Mouse (Mus musculus) kidney, adult 2 months (tissue): Measurements from ENCODE around the gene Rtbdn. TPM values are rescaled to one million over a fixed set of nuclear protein-coding genes. Genes with fewer than 3 reads are reported as not detected.
A peak's percentile ranks its signal among the peaks of the same experiment; 100 is the strongest.

Experiments used
- DNase-seq: peaks from one replicate; pipeline ENCODE4 v3.0.0; 2021
- H3K27ac ChIP-seq: fragments of 200-500 bp; 2 replicates; pipeline ENCODE4 v1.5.1; 2012; ENCODE audit warnings: low read depth, low read length, control low read depth, inconsistent platforms; ENCODE audit not compliant: insufficient read depth
- H3K27me3 ChIP-seq: fragments of 200-500 bp; replicated peaks from 2 replicates; pipeline ENCODE4 v1.6.1; 2012; ENCODE audit warnings: mild to moderate bottlenecking, moderate library complexity, low read length, inconsistent platforms; ENCODE audit not compliant: control insufficient read depth, insufficient read depth
- H3K36me3 ChIP-seq: fragments of 200-500 bp; 2 replicates; pipeline ENCODE4 v1.6.1; 2012; ENCODE audit warnings: mild to moderate bottlenecking, moderate library complexity, low read length, inconsistent platforms; ENCODE audit not compliant: control insufficient read depth, insufficient read depth
- H3K4me1 ChIP-seq: fragments of 200-500 bp; 2 replicates; pipeline ENCODE4 v1.6.1; 2011; ENCODE audit warnings: low read length; ENCODE audit not compliant: control insufficient read depth, insufficient read depth
- H3K4me3 ChIP-seq: fragments of 200-500 bp; 2 replicates; pipeline ENCODE4 v1.5.1; 2011; ENCODE audit warnings: mild to moderate bottlenecking, low read depth, low read length, control low read depth; ENCODE audit not compliant: insufficient read depth
- CTCF ChIP-seq: fragments of 200-500 bp; conservative IDR thresholded peaks from 2 replicates; pipeline ENCODE4 v1.5.1; 2011; ENCODE audit warnings: low read depth, mild to moderate bottlenecking, control low read depth, low read length, moderate library complexity, mixed read lengths; ENCODE audit not compliant: insufficient read depth, insufficient read length
- POLR2A ChIP-seq: fragments of 200-500 bp; IDR thresholded peaks from one replicate; pipeline ENCODE4 v1.6.1; 2011; ENCODE audit warnings: low read depth, low read length, control low read depth
- WGBS: fragments of 180-500 bp; shearing (Covaris S2); methylation state at CpG from one replicate; pipeline ENCODE4 v1.1.7; 2018; 5-methylcytosine and 5-hydroxymethylcytosine counted together
- polyA plus RNA-seq: library from polyadenylated mRNA; depleted of rRNA; stranded (reverse); fragments of >200 nt; gene quantifications from 2 replicates; pipeline ENCODE4 v1.2.3, GENCODE M21; 2012; rRNA removed

Rtbdn gene
- polyA plus RNA-seq, result not detected in 2 replicates

GRCm38 (mm10) chr8:84946528-84947240, at the start of gene Rtbdn:
Gene Rtbdn, plus strand, starts transcription at chr8:84946991.
- Histone ChIP-seq H3K27ac (no peak within 1 kb of the TSS), H3K36me3 (no peaks in the 10 kb centered on the region), H3K4me1 (no peaks in the 10 kb centered on the region), H3K27me3 (peaks cover 4% of the 10 kb centered on the region), H3K4me3 (no peak within 1 kb of the TSS)
- 12% methylated on average over 17 of the region's 17 CpGs for WGBS
- TF ChIP-seq POLR2A (no peak), CTCF (0 out of 2 replicates have a peak, but pooled peaks have one; percentile 0)
- DNase-seq, result no peak

- no peak for TF ChIP-seq CTCF
- no peak for TF ChIP-seq POLR2A
- Histone ChIP-seq H3K4me3 (no peak overlapping the region), H3K36me3 (no peaks in the 10 kb centered on the region), H3K27me3 (no peaks in the 10 kb centered on the region), H3K4me1 (no peaks in the 10 kb centered on the region; the same call in 1 of the 2 replicates), H3K27ac (no peak overlapping the region)
- 89% methylated on average over 4 of the region's 4 CpGs for WGBS
- no peak for DNase-seq
Observed at GRCm38 (mm10) chr8:84901071-84901470, 45.7 kb upstream of the Rtbdn start.

- Histone ChIP-seq H3K4me1 (no peaks in the 10 kb centered on the region; the same call in 1 of the 2 replicates), H3K27ac (no peak within 1 kb of the TSS), H3K4me3 (peak within 1 kb of the TSS; percentile 75), H3K27me3 (no peaks in the 10 kb centered on the region), H3K36me3 (no peaks in the 10 kb centered on the region)
- no peak for TF ChIP-seq CTCF
- no peak for TF ChIP-seq POLR2A
- WGBS, result 81% methylated on average over 3 of the region's 3 CpGs
- no peak for DNase-seq
Observed at GRCm38 (mm10) chr8:84901752-84902151, 45.0 kb upstream of the Rtbdn start, which contains the start of gene Klf1. Gene Klf1, plus strand, starts transcription at chr8:84901928.

- no peak overlapping the region for H3K27ac ChIP-seq
- TF ChIP-seq POLR2A (no peak), CTCF (no peak)
- WGBS, result 9% methylated on average over 24 of the region's 24 CpGs
- H3K27me3 ChIP-seq, result no peaks in the 10 kb centered on the region
- no peak for DNase-seq
- peak overlapping the region; percentile 75 for H3K4me3 ChIP-seq
- H3K36me3 ChIP-seq, result no peaks in the 10 kb centered on the region
- no peaks in the 10 kb centered on the region; the same call in 1 of the 2 replicates for H3K4me1 ChIP-seq
Observed at GRCm38 (mm10) chr8:84902367-84902919, 44.3 kb upstream of the Rtbdn start.

GRCm38 (mm10) chr8:84902920-84903661, 43.7 kb upstream of the Rtbdn start:
- Histone ChIP-seq H3K27ac (peak overlapping the region; percentile 88), H3K36me3 (no peaks in the 10 kb centered on the region)

GRCm38 (mm10) chr8:84904351-84904750, 42.4 kb upstream of the Rtbdn start:
- DNase-seq, result no peak
- Histone ChIP-seq H3K27ac (no peak overlapping the region), H3K36me3 (no peaks in the 10 kb centered on the region), H3K27me3 (no peaks in the 10 kb centered on the region), H3K4me1 (no peaks in the 10 kb centered on the region; the same call in 1 of the 2 replicates), H3K4me3 (no peak overlapping the region)
- TF ChIP-seq POLR2A (no peak), CTCF (no peak)
- 85% methylated on average over 7 of the region's 7 CpGs for WGBS

More at GRCm38 (mm10) chr8:84902920-84903661, 43.7 kb upstream of the Rtbdn start:
- under 1% methylated on average over 68 of the region's 68 CpGs for WGBS
- DNase-seq, result peak; percentile 97
- no peaks in the 10 kb centered on the region; the same call in 1 of the 2 replicates for H3K4me1 ChIP-seq
- H3K27me3 ChIP-seq, result no peaks in the 10 kb centered on the region
- H3K4me3 ChIP-seq, result peak overlapping the region; percentile 75
- TF ChIP-seq POLR2A (no peak), CTCF (peak; percentile 69)
